Mouse (Mus musculus) stomach, embryonic 14.5 days (tissue): Measurements from ENCODE around the gene Pard3b. TPM values are rescaled to one million over a fixed set of nuclear protein-coding genes. Genes with fewer than 3 reads are reported as not detected.
A peak's percentile ranks its signal among the peaks of the same experiment; 100 is the strongest.

ENCODE experiments used
- ATAC-seq: fragments of 200-750 bp; cut with Nextera tagmentation; 2 replicates; pipeline ENCODE4 v1.8.0; 2017; ENCODE audit warnings: low read depth, moderate TSS enrichment; ENCODE audit not compliant: insufficient number of reproducible peaks, insufficient read depth, low FRiP score
- H3K27ac ChIP-seq: fragments of 300-500 bp; sonication (generic); 2 replicates; pipeline ENCODE4 v1.5.1; 2014; ENCODE audit warnings: mild to moderate bottlenecking, low read length, moderate library complexity, mixed read lengths
- H3K27me3 ChIP-seq: fragments of 300-500 bp; sonication (generic); 2 replicates; pipeline ENCODE4 v1.6.1; 2014; ENCODE audit warnings: low read length, control low read depth, mixed read lengths; ENCODE audit not compliant: control insufficient read depth, insufficient read depth
- H3K36me3 ChIP-seq: fragments of 300-500 bp; sonication (generic); 2 replicates; pipeline ENCODE4 v1.6.1; 2014; ENCODE audit warnings: mild to moderate bottlenecking, control low read depth, low read length, moderate library complexity, mixed read lengths; ENCODE audit not compliant: control insufficient read depth, insufficient read depth
- H3K4me1 ChIP-seq: fragments of 300-500 bp; sonication (generic); 2 replicates; pipeline ENCODE4 v1.6.1; 2014; ENCODE audit warnings: low read length, control low read depth, mixed read lengths; ENCODE audit not compliant: control insufficient read depth, insufficient read depth
- H3K4me2 ChIP-seq: fragments of 300-500 bp; sonication (generic); replicated peaks from 2 replicates; pipeline ENCODE4 v1.6.1; 2014; ENCODE audit warnings: low read depth, low read length, control low read depth
- H3K4me3 ChIP-seq: fragments of 300-500 bp; sonication (generic); 2 replicates; pipeline ENCODE4 v1.5.1; 2014; ENCODE audit warnings: low read depth, low read length, control low read depth
- H3K9ac ChIP-seq: fragments of 300-500 bp; sonication (generic); replicated peaks from 2 replicates; pipeline ENCODE4 v1.6.1; 2014; ENCODE audit warnings: low read depth, mild to moderate bottlenecking, control low read depth, low read length, moderate library complexity, mixed read lengths
- H3K9me3 ChIP-seq: fragments of 300-500 bp; sonication (generic); 2 replicates; pipeline ENCODE4 v1.6.1; 2016; ENCODE audit warnings: low read depth, low read length, control low read depth; ENCODE audit not compliant: control insufficient read depth
- WGBS: fragments of 180-500 bp; shearing (Covaris S2); extraction: QIAGEN DNeasy Blood & Tissue Kit; methylation state at CpG from one replicate; pipeline ENCODE4 v1.1.7; 2014; 5-methylcytosine and 5-hydroxymethylcytosine counted together
- polyA plus RNA-seq: library from polyadenylated mRNA; unstranded; fragments of >200 nt; fragmentation: Nextera tagmentation; extraction: Ambion mirVana; gene quantifications from 2 replicates; pipeline ENCODE4 v1.2.1, GENCODE M21; 2014

Gene Pard3b
- polyA plus RNA-seq, 1 experiment from 2014 or later, result 36.3 TPM

- ATAC-seq, result no peak
- no peaks in the 10 kb centered on the region for H3K27me3 ChIP-seq
- H3K4me2 ChIP-seq, result no peak overlapping the region
- H3K4me1 ChIP-seq, result 0 out of 2 replicates have a peak, but pooled peaks cover 4% of the 10 kb centered on the region
- no peak overlapping the region for H3K9ac ChIP-seq
- H3K4me3 ChIP-seq, result no peak overlapping the region
- no peaks in the 10 kb centered on the region for H3K9me3 ChIP-seq
- WGBS, result 52% methylated on average over 7 of the region's 7 CpGs
- H3K36me3 ChIP-seq, result no peaks in the 10 kb centered on the region
- no peak overlapping the region for H3K27ac ChIP-seq
Observed at GRCm38 (mm10) chr1:62094885-62095284, 456.3 kb downstream of the Pard3b start.

- no peak overlapping the region for H3K4me2 ChIP-seq
- no peak overlapping the region for H3K9ac ChIP-seq
- no peaks in the 10 kb centered on the region for H3K36me3 ChIP-seq
- no peak overlapping the region for H3K27ac ChIP-seq
- H3K4me3 ChIP-seq, result no peak overlapping the region
- no peaks in the 10 kb centered on the region for H3K27me3 ChIP-seq
- no peaks in the 10 kb centered on the region for H3K9me3 ChIP-seq
- WGBS, result 81% methylated on average over 1 of the region's 1 CpGs
- ATAC-seq, result no peak
- no peaks in the 10 kb centered on the region for H3K4me1 ChIP-seq
Observed at GRCm38 (mm10) chr1:62122426-62122825, 483.8 kb downstream of the Pard3b start.

DNA sequence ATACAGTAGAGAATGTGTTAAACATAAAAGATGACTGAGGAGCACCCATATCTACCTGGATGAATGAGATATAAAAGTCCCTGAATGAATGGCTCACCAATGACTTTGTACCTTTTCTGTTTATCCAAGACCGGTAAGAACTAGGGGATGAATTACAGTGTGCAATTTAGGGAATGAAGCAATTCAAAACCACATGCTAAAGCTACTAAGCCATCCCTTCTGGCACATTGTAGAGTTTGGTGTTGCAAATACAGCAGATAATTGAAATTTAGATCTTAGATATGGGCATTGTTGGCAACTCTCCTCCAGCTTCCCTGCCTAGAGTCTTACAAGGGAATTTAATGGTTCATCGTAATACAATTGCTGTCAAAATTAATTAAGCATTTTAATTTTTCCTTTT is 490.6 kb downstream of the Pard3b start:
- 83% methylated on average over 2 of the region's 2 CpGs for WGBS

GRCm38 (mm10) chr1:62148134-62148533 is 509.5 kb downstream of the Pard3b start:
- H3K4me2 ChIP-seq, result no peak overlapping the region
- ATAC-seq, result no peak
- H3K36me3 ChIP-seq, result no peaks in the 10 kb centered on the region
- 75% methylated on average over 4 of the region's 4 CpGs for WGBS
- H3K4me3 ChIP-seq, result no peak overlapping the region
- no peaks in the 10 kb centered on the region for H3K27me3 ChIP-seq
- H3K9ac ChIP-seq, result no peak overlapping the region
- H3K4me1 ChIP-seq, result no peaks in the 10 kb centered on the region
- no peak overlapping the region for H3K27ac ChIP-seq
- no peaks in the 10 kb centered on the region for H3K9me3 ChIP-seq

More for the DNA sequence above, 490.6 kb downstream of the Pard3b start:
- Histone ChIP-seq H3K4me2 (no peak overlapping the region), H3K4me1 (no peaks in the 10 kb centered on the region), H3K9ac (no peak overlapping the region), H3K4me3 (no peak overlapping the region), H3K27me3 (no peaks in the 10 kb centered on the region), H3K36me3 (no peaks in the 10 kb centered on the region), H3K27ac (no peak overlapping the region), H3K9me3 (no peaks in the 10 kb centered on the region)
- ATAC-seq, result no peak

- WGBS, result 84% methylated on average over 6 of the region's 6 CpGs
- no peak for ATAC-seq
- Histone ChIP-seq H3K4me1 (no peaks in the 10 kb centered on the region), H3K4me3 (no peak overlapping the region), H3K4me2 (no peak overlapping the region), H3K9me3 (no peaks in the 10 kb centered on the region), H3K9ac (no peak overlapping the region), H3K27me3 (no peaks in the 10 kb centered on the region), H3K36me3 (no peaks in the 10 kb centered on the region), H3K27ac (no peak overlapping the region)
Observed at GRCm38 (mm10) chr1:62148786-62149185, 510.2 kb downstream of the Pard3b start.

- H3K4me1 ChIP-seq, result no peaks in the 10 kb centered on the region
- H3K27ac ChIP-seq, result no peak overlapping the region
- no peaks in the 10 kb centered on the region for H3K9me3 ChIP-seq
- no peak overlapping the region for H3K4me2 ChIP-seq
- 62% methylated on average over 1 of the region's 1 CpGs for WGBS
- no peak overlapping the region for H3K4me3 ChIP-seq
- no peaks in the 10 kb centered on the region for H3K36me3 ChIP-seq
- no peak for ATAC-seq
- H3K27me3 ChIP-seq, result no peaks in the 10 kb centered on the region
- no peak overlapping the region for H3K9ac ChIP-seq
Observed at GRCm38 (mm10) chr1:62155970-62156369, 517.3 kb downstream of the Pard3b start.

DNA sequence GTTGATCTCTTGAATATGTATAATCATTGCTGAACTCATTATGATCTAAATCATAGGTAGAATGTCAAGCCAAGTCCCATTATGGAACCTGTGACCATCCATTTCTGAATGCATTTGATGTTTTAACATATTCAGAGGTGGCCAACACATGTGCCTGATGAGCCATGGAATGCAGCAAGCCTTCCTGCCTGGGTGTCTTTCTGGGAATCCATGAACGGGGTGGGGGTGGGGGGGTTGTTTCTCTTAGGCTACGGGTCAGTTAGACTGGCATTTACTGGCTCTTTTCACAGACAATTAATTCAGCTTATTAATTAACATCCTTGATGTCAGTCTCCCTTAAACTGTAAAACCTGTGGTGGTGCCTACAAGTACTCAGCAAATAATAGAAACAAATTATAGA is 521.0 kb downstream of the Pard3b start:
- Histone ChIP-seq H3K27me3 (no peaks in the 10 kb centered on the region), H3K4me1 (no peaks in the 10 kb centered on the region), H3K4me3 (no peak overlapping the region), H3K4me2 (no peak overlapping the region), H3K9ac (no peak overlapping the region), H3K9me3 (no peaks in the 10 kb centered on the region), H3K36me3 (no peaks in the 10 kb centered on the region), H3K27ac (no peak overlapping the region)
- 88% methylated on average over 2 of the region's 2 CpGs for WGBS
- ATAC-seq, result no peak

- Histone ChIP-seq H3K4me2 (no peak overlapping the region), H3K9me3 (no peaks in the 10 kb centered on the region), H3K4me3 (no peak overlapping the region), H3K4me1 (no peaks in the 10 kb centered on the region), H3K36me3 (no peaks in the 10 kb centered on the region), H3K27me3 (no peaks in the 10 kb centered on the region), H3K27ac (no peak overlapping the region), H3K9ac (no peak overlapping the region)
- 62% methylated on average over 1 of the region's 1 CpGs for WGBS
- ATAC-seq, result peak; percentile 61; the same call in 1 of the 2 replicates
Observed at GRCm38 (mm10) chr1:62175013-62175640, 536.5 kb downstream of the Pard3b start.

GRCm38 (mm10) chr1:62181638-62182037 is 543.0 kb downstream of the Pard3b start:
- Histone ChIP-seq H3K27ac (no peak overlapping the region), H3K9me3 (no peaks in the 10 kb centered on the region), H3K9ac (no peak overlapping the region), H3K27me3 (no peaks in the 10 kb centered on the region), H3K36me3 (no peaks in the 10 kb centered on the region), H3K4me1 (no peaks in the 10 kb centered on the region), H3K4me3 (no peak overlapping the region), H3K4me2 (no peak overlapping the region)
- 27% methylated on average over 5 of the region's 5 CpGs for WGBS
- ATAC-seq, result no peak
